Mouse (Mus musculus) testis, adult 2 months (tissue): ENCODE data around the gene Slfn1.
"Not testable (repeated sequence)": the region's sequence is repeated elsewhere in the genome, so short reads cannot be mapped to it uniquely, and the experiment has no call there.

Experiments used
- CTCF ChIP-seq: fragments of 200-500 bp; IDR thresholded peaks from 2 replicates; pipeline ENCODE4 v1.5.1; 2012; ENCODE audit warnings: low read depth, mild to moderate bottlenecking, inconsistent platforms, low read length, moderate library complexity; ENCODE audit not compliant: control insufficient read depth, insufficient read depth, insufficient replicate concordance
- POLR2A ChIP-seq: fragments of 200-500 bp; IDR thresholded peaks from 2 replicates; pipeline ENCODE4 v1.6.1; 2012; ENCODE audit warnings: low read depth, mild to moderate bottlenecking, inconsistent platforms, low read length, moderate library complexity; ENCODE audit not compliant: control insufficient read depth

GRCm38 (mm10) chr11:83137253-83137652, 20.6 kb downstream of the Slfn1 start:
- TF ChIP-seq CTCF, POLR2A: not testable (repeated sequence)
